Mouse (Mus musculus) olfactory bulb, adult 2 months (tissue): ENCODE results near the gene Trim14. TPM values are rescaled to one million over a fixed set of nuclear protein-coding genes. Genes with fewer than 3 reads are reported as not detected.

Experiments used
- H3K27ac ChIP-seq: fragments of 200-500 bp; 2 replicates; pipeline ENCODE4 v1.5.1; 2012; ENCODE audit warnings: low read depth, low read length; ENCODE audit not compliant: insufficient read depth
- H3K4me1 ChIP-seq: fragments of 200-500 bp; 2 replicates; pipeline ENCODE4 v1.6.1; 2012; ENCODE audit warnings: low read length; ENCODE audit not compliant: control insufficient read depth, insufficient read depth
- H3K4me3 ChIP-seq: fragments of 200-500 bp; 2 replicates; pipeline ENCODE4 v1.5.1; 2012; ENCODE audit warnings: mild to moderate bottlenecking, low read depth, low read length, moderate library complexity; ENCODE audit not compliant: insufficient read depth
- CTCF ChIP-seq: fragments of 200-500 bp; IDR thresholded peaks from 2 replicates; pipeline ENCODE4 v1.5.1; 2012; ENCODE audit warnings: low read depth, mild to moderate bottlenecking, low read length, moderate library complexity; ENCODE audit not compliant: insufficient read depth
- POLR2A ChIP-seq: fragments of 200-500 bp; IDR thresholded peaks from 2 replicates; pipeline ENCODE4 v1.6.1; 2012; ENCODE audit warnings: mild to moderate bottlenecking, low read depth, low read length, moderate library complexity; ENCODE audit not compliant: insufficient read depth
- WGBS: fragments of 180-500 bp; shearing (Covaris S2); methylation state at CpG from one replicate; pipeline ENCODE4 v1.1.7; 2018; 5-methylcytosine and 5-hydroxymethylcytosine counted together
- polyA plus RNA-seq: library from polyadenylated mRNA; stranded (reverse); fragments of >200 nt; gene quantifications from 2 replicates; pipeline ENCODE4 v1.2.4, GENCODE M21; 2012; ENCODE audit warnings: low replicate concordance; ENCODE audit not compliant: missing spikeins, insufficient read depth, insufficient read length

Trim14 gene
- polyA plus RNA-seq, 1 experiment, result not detected

- TF ChIP-seq POLR2A, result no peak
- no peak for TF ChIP-seq CTCF
- H3K4me1 ChIP-seq, result no peaks in the 10 kb centered on the region
- H3K27ac ChIP-seq, result no peak overlapping the region
- H3K4me3 ChIP-seq, result no peak overlapping the region
- WGBS, result 73% methylated on average over 10 of the region's 10 CpGs
These were observed 27.9 kb upstream of the Trim14 start for GRCm38 (mm10) chr4:46563847-46564246.

- 96% methylated on average over 14 of the region's 14 CpGs for WGBS
- no peak for TF ChIP-seq CTCF
- no peak for TF ChIP-seq POLR2A
- H3K4me1 ChIP-seq, result no peaks in the 10 kb centered on the region
- H3K4me3 ChIP-seq, result no peak overlapping the region
- no peak overlapping the region for H3K27ac ChIP-seq
These were observed 26.9 kb upstream of the Trim14 start for GRCm38 (mm10) chr4:46562841-46563240.

GRCm38 (mm10) chr4:46562037-46562436, 26.1 kb upstream of the Trim14 start:
- TF ChIP-seq POLR2A (no peak), CTCF (no peak)
- H3K27ac ChIP-seq, result no peak overlapping the region
- 96% methylated on average over 5 of the region's 5 CpGs for WGBS
- H3K4me3 ChIP-seq, result no peak overlapping the region
- H3K4me1 ChIP-seq, result no peaks in the 10 kb centered on the region

GRCm38 (mm10) chr4:46560069-46560705, 24.2 kb upstream of the Trim14 start:
- 75% methylated on average over 14 of the region's 14 CpGs for WGBS
- TF ChIP-seq CTCF (no peak), POLR2A (no peak)
- no peak overlapping the region for H3K4me3 ChIP-seq

GRCm38 (mm10) chr4:46558672-46559667, 23.0 kb upstream of the Trim14 start:
- WGBS, result 86% methylated on average over 22 of the region's 22 CpGs
- TF ChIP-seq POLR2A (no peak), CTCF (no peak)
- Histone ChIP-seq H3K27ac (no peak overlapping the region), H3K4me1 (no peaks in the 10 kb centered on the region), H3K4me3 (no peak overlapping the region)

More at GRCm38 (mm10) chr4:46560069-46560705, 24.2 kb upstream of the Trim14 start:
- Histone ChIP-seq H3K4me1 (no peaks in the 10 kb centered on the region), H3K27ac (no peak overlapping the region)

- Histone ChIP-seq H3K4me1 (no peaks in the 10 kb centered on the region), H3K27ac (no peak overlapping the region), H3K4me3 (no peak overlapping the region)
- WGBS, result 95% methylated on average over 3 of the region's 3 CpGs
- no peak for TF ChIP-seq CTCF
- no peak for TF ChIP-seq POLR2A
These were observed 21.0 kb upstream of the Trim14 start for GRCm38 (mm10) chr4:46556933-46557332.

- H3K4me3 ChIP-seq, result no peak overlapping the region
- no peaks in the 10 kb centered on the region for H3K4me1 ChIP-seq
- 86% methylated on average over 9 of the region's 9 CpGs for WGBS
- H3K27ac ChIP-seq, result no peak overlapping the region
- TF ChIP-seq CTCF, result no peak
These were observed 19.8 kb upstream of the Trim14 start for GRCm38 (mm10) chr4:46555762-46556161.

- H3K4me1 ChIP-seq, result 0 out of 2 replicates have a peak, but pooled peaks cover 3% of the 10 kb centered on the region
- H3K27ac ChIP-seq, result no peak overlapping the region
- WGBS, result 82% methylated on average over 10 of the region's 10 CpGs
- TF ChIP-seq CTCF, result no peak
- no peak for TF ChIP-seq POLR2A
- no peak overlapping the region for H3K4me3 ChIP-seq
These were observed 18.5 kb upstream of the Trim14 start for GRCm38 (mm10) chr4:46554295-46555069.

- Histone ChIP-seq H3K4me1 (0 out of 2 replicates have a peak, but pooled peaks cover 3% of the 10 kb centered on the region), H3K27ac (no peak overlapping the region), H3K4me3 (no peak overlapping the region)
- 91% methylated on average over 1 of the region's 1 CpGs for WGBS
- TF ChIP-seq CTCF, result no peak
These were observed 17.9 kb upstream of the Trim14 start for GRCm38 (mm10) chr4:46553864-46554263.
